ENCODE assay signal across 8 mouse cellular contexts in genomic region chr10:78395819-78396624, GRCm38 (mm10). TPM values are rescaled to one million over a fixed set of nuclear protein-coding genes. Genes with fewer than 3 reads are reported as not detected.
DNase-seq lines count a peak whose midpoint lies in the region; ATAC-seq and TF ChIP-seq lines count a peak whose summit lies in the region.

No protein-coding gene starts in this region.

- peak; percentile 76 to 87 for TF ChIP-seq CTCF in CH12.LX (conservative IDR thresholded peaks at IDR 0.05 in 1 of 2, IDR thresholded peaks at IDR 0.05 in 1 of 2; ENCODE audit: low read depth in 2 of 2, low read length in 2 of 2)
- TF ChIP-seq CTCF in lung, adult 2 months (IDR thresholded peaks at IDR 0.05; ENCODE audit: insufficient read depth, low read length), result peak; percentile 83

- H3K27ac ChIP-seq in CH12.LX (ENCODE audit: insufficient read depth, low read depth), result no peak overlapping the region

- TF ChIP-seq POLR2A in CH12.LX (IDR thresholded peaks at IDR 0.05; ENCODE audit: low read depth, low read length), result no peak
- no peak for TF ChIP-seq POLR2A in lung, adult 2 months (IDR thresholded peaks at IDR 0.05; ENCODE audit: borderline replicate concordance, extremely low read depth, low read depth, low read length)

- DNase-seq in CH12.LX (ENCODE audit: extremely low read depth), result peak; percentile 94
- peak; percentile 64 for DNase-seq in c-Kit-negative CD71-positive TER-119-positive erythroid progenitor cells, embryonic 14.5 days (ENCODE audit: low read depth, low spot score)
- DNase-seq in fibroblast of lung, adult 2 months (ENCODE audit: low read depth), result peak; percentile 67
- DNase-seq in heart, postnatal 14 days, result peak; percentile 93 to 98
- peak; percentile 98 to 99 for DNase-seq in kidney, postnatal 4 days
- DNase-seq in lung, adult 2 months, result peak; percentile 95
- DNase-seq in testis, postnatal 14 days (ENCODE audit: low spot score), result peak; percentile 88

- TF ChIP-seq EP300 in CH12.LX (IDR thresholded peaks at IDR 0.05; ENCODE audit: low read length), result no peak

- H3K9ac ChIP-seq in CH12.LX (ENCODE audit: insufficient read depth, low read depth), result no peak overlapping the region

- 11% methylated on average over 17 of the region's 17 CpGs for WGBS in lung, adult 2 months

- H3K36me3 ChIP-seq in CH12.LX (replicated peaks in 1 of 2; ENCODE audit: control insufficient read depth in 1 of 2, insufficient read depth in 1 of 2, low read length in 1 of 2), result peaks cover 19 to 24% of the 10 kb centered on the region in 2 experiments

- TF ChIP-seq RAD21 in CH12.LX (IDR thresholded peaks at IDR 0.05; ENCODE audit: low read depth, low read length), result peak; percentile 52

- H3K4me3 ChIP-seq in CH12.LX (replicated peaks in 1 of 3; ENCODE audit: low read depth in 2 of 3, low read length in 2 of 3, poor library complexity in 1 of 3), result no peak overlapping the region
- no peak overlapping the region for H3K4me3 ChIP-seq in lung, adult 2 months (replicated peaks; ENCODE audit: extremely low read depth, low read depth, low read length)

- H3K4me1 ChIP-seq in CH12.LX (ENCODE audit: control insufficient read depth in 1 of 2, insufficient read depth in 2 of 2), result peaks cover 14 to 58% of the 10 kb centered on the region in 2 experiments
- no peaks in the 10 kb centered on the region for H3K4me1 ChIP-seq in lung, adult 2 months (ENCODE audit: control insufficient read depth, insufficient read depth, low read length)

- intact Hi-C loops in heart, postnatal 14 days (cut with DNase I), result loop anchor here (1.0 to 2.0 kb wide), 2 partner anchors 73 to 117 kb away; no protein-coding TSS in a partner anchor

- no peaks in the 10 kb centered on the region for H3K79me2 ChIP-seq in CH12.LX (replicated peaks; ENCODE audit: control insufficient read depth, extremely low read depth, insufficient read depth, poor library complexity, severe bottlenecking)

- H3K4me2 ChIP-seq in CH12.LX (ENCODE audit: insufficient read depth, low read depth, poor library complexity, severe bottlenecking), result no peak overlapping the region; the same call in 1 of the 2 replicates

- H3K9me3 ChIP-seq in CH12.LX (replicated peaks; ENCODE audit: low read length), result peaks cover 3% of the 10 kb centered on the region

- in situ Hi-C loops in CH12.LX (cut with MboI; ENCODE audit: low pct_ligation_motif_present, low pct_unique_long_range_greater_than_20kb, low sequenced_read_pairs), result loop anchor here (25.0 kb wide), 1 partner anchor 359 kb away; the partner anchor contains the start of genes Aire and Dnmt3l

- peak; percentile 65 for ATAC-seq in neutrophil, adult 5-6 weeks (ENCODE audit: extremely low read depth, insufficient number of reproducible peaks, low FRiP score, poor library complexity, severe bottlenecking)

- H3K27me3 ChIP-seq in CH12.LX (replicated peaks), result peaks cover 10% of the 10 kb centered on the region

- dilution Hi-C loops in CH12.LX (cut with MboI; ENCODE audit: extremely low pct_ligation_motif_present, extremely low pct_unique_long_range_greater_than_20kb, low sequenced_read_pairs), result no loop called here

TF ChIP-seq in CH12.LX, 34 proteins besides CTCF, POLR2A, EP300 and RAD21:
- TF ChIP-seq ZKSCAN1 (IDR thresholded peaks at IDR 0.05; ENCODE audit: borderline replicate concordance, low read depth, low read length) (no peak), SMC3 (IDR thresholded peaks at IDR 0.05; ENCODE audit: low read depth, low read length) (peak; percentile 46), ETS1 (conservative IDR thresholded peaks at IDR 0.05; ENCODE audit: low read depth, low read length) (peak; percentile 28; the same call in 1 of the 2 replicates), MAX (IDR thresholded peaks at IDR 0.05; ENCODE audit: low read length) (peak; percentile 62; the same call in 1 of the 2 replicates), HCFC1 (IDR thresholded peaks at IDR 0.05; ENCODE audit: low read depth, low read length) (no peak), MEF2A (IDR thresholded peaks at IDR 0.05; ENCODE audit: borderline replicate concordance, low read depth, low read length) (no peak), TCF12 (IDR thresholded peaks at IDR 0.05; ENCODE audit: low read depth, low read length) (no peak; the same call in 1 of the 2 replicates), KAT2A (IDR thresholded peaks at IDR 0.05; ENCODE audit: insufficient replicate concordance, low read length) (no peak), JUND (conservative IDR thresholded peaks at IDR 0.05; ENCODE audit: low read depth, low read length) (no peak), IRF4 (IDR thresholded peaks at IDR 0.05; ENCODE audit: low read depth, low read length) (no peak), MAZ (IDR thresholded peaks at IDR 0.05; ENCODE audit: low read depth, low read length) (no peak), E2F4 (IDR thresholded peaks at IDR 0.05; ENCODE audit: insufficient replicate concordance, low read depth, low read length) (no peak), MAFK (IDR thresholded peaks at IDR 0.05; ENCODE audit: insufficient replicate concordance, low read length) (no peak), ELF1 (IDR thresholded peaks at IDR 0.05; ENCODE audit: low read depth, low read length) (0 out of 2 replicates have a peak, but pooled peaks have one; percentile 10), PAX5 (IDR thresholded peaks at IDR 0.05; ENCODE audit: low read length) (no peak), ZC3H11A (IDR thresholded peaks at IDR 0.05; ENCODE audit: low read depth, low read length) (no peak), BHLHE40 (IDR thresholded peaks at IDR 0.05; ENCODE audit: low read depth, low read length) (no peak), GABPA (IDR thresholded peaks at IDR 0.05; ENCODE audit: insufficient replicate concordance, low read depth, low read length) (no peak), POLR2AphosphoS2 (IDR thresholded peaks at IDR 0.05; ENCODE audit: low read depth, low read length) (no peak)

RNA-seq across cellular contexts. Expression of gene Rrp1, which starts 16.8 kb away (rescaled TPM):
- total RNA-seq in CH12.LX (2012; rRNA removed) (189 and 203 TPM in 2 replicates), CH12.LX (2014; rRNA removed) (127 and 138 TPM in 2 replicates)
- 327 and 659 TPM in 2 replicates for polyA plus RNA-seq in CH12.LX (2012; ENCODE audit: insufficient read length, low read depth)
- total RNA-seq in heart, postnatal 14 days (2021), result 100 to 1,000 TPM in 1 of 2 experiments, 10 to 100 TPM in 1; 100.0 to 104 TPM
- polyA plus RNA-seq in lung, adult 2 months (2012; rRNA removed), result 57.4 and 82.5 TPM in 2 replicates
- 258 and 282 TPM in 2 replicates for total RNA-seq in neutrophil, adult 5-6 weeks (2017)

RNA-seq across cellular contexts. Expression of gene Cstb, which starts 29.4 kb away (rescaled TPM):
- total RNA-seq in CH12.LX (2012; rRNA removed), result 124 and 139 TPM in 2 replicates
- 226 and 239 TPM in 2 replicates for total RNA-seq in CH12.LX (2014; rRNA removed)
- polyA plus RNA-seq in CH12.LX (2012; ENCODE audit: insufficient read length, low read depth), result 194 and 206 TPM in 2 replicates
- total RNA-seq in heart, postnatal 14 days (2021), result 10 to 100 TPM; 31.2 to 36.3 TPM
- polyA plus RNA-seq in lung, adult 2 months (2012; rRNA removed), result 51.9 and 62.7 TPM in 2 replicates
- 40.5 and 40.9 TPM in 2 replicates for total RNA-seq in neutrophil, adult 5-6 weeks (2017)

RNA-seq across cellular contexts. Expression of gene Agpat3, which starts 43.7 kb away (rescaled TPM):
- total RNA-seq in CH12.LX (2012; rRNA removed), result 49.4 and 63.1 TPM in 2 replicates
- total RNA-seq in CH12.LX (2014; rRNA removed), result 36.7 and 40.1 TPM in 2 replicates
- 67.2 and 70.0 TPM in 2 replicates for polyA plus RNA-seq in CH12.LX (2012; ENCODE audit: insufficient read length, low read depth)
- 100 to 1,000 TPM; 246 to 265 TPM for total RNA-seq in heart, postnatal 14 days (2021)
- polyA plus RNA-seq in lung, adult 2 months (2012; rRNA removed), result 209 and 247 TPM in 2 replicates
- 28.7 and 34.6 TPM in 2 replicates for total RNA-seq in neutrophil, adult 5-6 weeks (2017)
